Mouse (Mus musculus) layer of hippocampus, adult 9-11 months (tissue): ENCODE results near the gene Kifc1.
"Not testable (repeated sequence)": the region's sequence is repeated elsewhere in the genome, so short reads cannot be mapped to it uniquely, and the experiment has no call there.

ENCODE experiments used
- DNase-seq: peaks from one replicate; pipeline ENCODE4 v3.0.0; 2022

Gene Kifc1

DNA sequence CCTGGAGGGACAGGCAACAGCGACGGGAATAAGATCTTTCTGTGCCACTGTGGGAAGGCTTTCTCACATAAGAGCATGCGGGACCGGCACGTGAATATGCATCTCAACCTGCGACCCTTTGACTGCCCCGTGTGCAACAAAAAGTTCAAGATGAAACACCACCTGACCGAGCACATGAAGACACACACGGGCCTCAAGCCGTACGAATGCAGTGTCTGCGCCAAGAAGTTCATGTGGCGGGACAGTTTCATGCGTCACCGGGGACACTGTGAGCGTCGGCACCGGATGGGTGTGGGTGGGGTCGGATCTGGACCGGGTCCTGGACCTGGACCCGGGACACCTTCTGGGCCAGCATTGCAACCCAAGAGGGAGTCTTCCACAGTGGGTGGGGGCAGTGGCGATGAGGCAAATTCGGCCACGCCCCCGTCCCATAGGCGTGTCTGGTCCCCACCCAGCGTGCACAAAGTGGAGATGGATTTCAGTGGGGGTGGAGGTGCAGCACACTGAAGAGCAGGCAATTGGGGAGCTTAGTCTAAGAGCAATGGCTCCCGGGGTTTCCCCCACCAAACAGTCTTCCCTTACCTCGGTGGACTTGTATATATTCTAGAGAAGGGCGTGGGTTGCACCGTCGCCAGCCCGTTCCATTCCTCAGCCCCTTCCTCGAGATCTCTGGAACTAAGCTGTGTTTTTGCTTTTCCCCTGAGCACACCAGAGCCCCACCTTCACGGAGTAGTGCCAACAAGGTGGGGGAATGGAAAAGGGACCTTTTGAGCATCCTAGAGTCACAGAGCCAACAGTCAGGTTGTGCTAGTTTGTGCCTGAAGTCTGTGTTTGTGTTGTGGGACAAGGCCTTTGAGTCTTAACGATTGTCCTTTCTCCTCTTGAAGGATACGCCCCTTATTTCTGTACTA is 28.1 kb upstream of the Kifc1 start:
- DNase-seq: no peak

DNA sequence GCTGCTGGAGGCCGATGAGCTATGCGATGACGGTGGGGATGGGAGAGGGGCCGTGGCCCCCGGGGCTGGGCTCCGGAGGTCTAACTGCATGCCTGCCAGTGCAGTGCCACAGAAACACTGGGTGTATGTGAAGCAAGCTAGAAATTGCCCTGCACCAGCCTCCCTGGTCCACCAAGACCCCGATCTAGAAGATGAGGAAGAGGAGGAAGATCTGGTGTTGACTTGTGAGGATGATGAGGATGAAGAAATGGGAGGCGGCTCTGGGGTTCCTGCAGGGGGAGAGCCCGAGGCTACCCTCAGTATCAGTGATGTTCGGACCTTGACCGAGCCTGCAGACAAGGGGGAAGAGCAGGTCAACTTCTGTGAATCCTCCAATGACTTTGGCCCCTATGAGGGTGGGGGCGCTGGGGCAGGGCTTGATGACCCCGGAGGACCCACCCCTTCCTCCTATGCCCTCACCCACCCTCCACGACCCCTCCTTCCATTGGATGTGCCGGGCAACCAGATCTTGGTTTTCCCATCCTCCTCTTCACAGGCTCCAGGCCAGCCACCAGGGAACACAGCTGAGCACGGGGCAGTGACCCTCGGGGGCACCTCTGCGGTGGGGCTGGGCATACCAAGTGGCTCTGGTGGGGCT is 27.3 kb upstream of the Kifc1 start:
- no peak for DNase-seq

DNA sequence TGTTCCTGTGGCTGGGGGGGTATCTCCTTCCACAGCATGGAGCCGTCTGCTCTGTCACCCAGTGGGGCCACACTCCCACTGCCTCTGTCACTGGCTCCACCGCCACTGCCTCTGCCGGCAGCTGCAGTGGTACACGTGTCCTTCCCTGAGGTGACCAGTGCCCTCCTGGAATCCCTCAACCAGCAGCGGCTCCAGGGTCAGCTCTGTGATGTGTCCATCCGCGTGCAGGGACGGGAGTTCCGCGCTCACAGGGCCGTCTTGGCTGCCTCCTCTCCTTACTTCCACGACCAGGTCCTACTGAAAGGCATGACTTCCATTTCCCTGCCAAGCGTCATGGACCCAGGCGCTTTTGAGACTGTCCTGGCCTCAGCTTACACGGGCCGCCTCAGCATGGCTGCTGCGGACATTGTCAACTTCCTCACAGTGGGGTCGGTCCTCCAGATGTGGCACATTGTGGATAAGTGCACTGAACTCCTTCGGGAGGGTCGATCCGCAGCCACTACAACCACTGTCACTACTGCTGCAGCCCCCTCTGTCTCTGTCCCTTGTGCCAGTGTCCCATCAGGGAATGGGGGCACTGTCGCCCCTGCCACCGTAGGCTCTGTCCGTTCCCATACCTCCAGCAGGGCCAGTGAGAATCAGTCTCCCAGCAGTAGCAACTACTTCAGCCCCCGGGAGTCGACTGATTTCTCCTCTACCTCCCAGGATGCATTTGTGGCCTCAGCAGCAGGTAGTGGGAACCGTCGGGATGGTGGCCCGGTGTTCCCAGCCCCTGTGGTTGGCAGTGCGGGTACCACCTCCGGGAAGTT is 26.6 kb upstream of the Kifc1 start:
- DNase-seq: no peak

DNA sequence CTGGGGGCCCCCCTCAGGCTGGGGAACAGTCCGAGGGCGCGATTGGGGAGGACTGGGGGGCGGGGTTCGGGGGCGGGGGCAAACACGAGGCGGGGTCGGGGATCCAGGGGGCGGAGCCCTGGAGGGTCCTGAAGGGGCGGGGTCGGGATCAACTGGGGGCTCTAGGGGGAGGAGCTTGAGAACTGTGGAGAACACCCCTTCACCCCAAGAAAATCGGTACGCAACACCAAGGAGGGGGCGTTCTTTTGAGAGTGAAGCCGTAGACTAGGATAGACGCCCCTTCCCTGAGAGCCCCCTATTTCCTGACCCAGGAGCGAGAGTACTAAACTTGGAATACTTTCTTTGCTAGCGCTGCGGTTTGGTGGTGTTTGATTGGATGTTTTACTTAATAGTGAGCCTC is 25.8 kb upstream of the Kifc1 start:
- no peak for DNase-seq

DNA sequence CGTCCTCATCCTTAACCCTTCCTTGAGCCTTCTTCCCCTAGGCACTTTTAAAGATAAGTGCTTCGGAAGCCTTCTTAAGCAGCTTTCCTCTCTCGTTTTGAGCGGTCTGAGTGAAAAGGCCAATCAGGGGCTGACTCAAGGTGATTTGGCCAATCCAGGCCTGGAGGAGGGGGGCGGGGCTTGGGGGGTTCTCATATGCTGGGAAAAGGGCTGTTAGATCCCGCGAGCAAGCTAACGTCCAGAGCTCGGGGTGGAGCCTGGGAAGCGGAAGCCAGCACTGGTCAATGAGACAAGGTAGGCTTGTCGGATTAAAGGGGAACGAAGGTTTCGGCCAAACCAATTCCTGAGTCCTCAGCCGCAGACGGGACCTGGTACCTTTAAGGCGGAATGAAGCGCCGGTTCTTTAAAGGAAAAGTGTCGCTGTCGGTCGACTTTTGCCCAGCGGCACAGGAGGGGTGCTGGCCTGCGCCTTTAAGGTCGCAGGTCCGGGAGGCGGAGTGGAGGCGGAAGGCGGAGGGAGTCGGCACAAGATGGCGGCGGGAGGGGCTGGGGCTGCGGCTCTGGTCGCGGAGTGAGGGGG is 25.3 kb upstream of the Kifc1 start, which contains the start of the genes Tapbp and Zbtb22:
Gene Tapbp (plus strand): TSS at position 229 of the 580 bp plus-strand sequence.
Gene Zbtb22 (plus strand): TSS at position 234 of the 580 bp plus-strand sequence.
- peak; percentile 97 for DNase-seq

DNA sequence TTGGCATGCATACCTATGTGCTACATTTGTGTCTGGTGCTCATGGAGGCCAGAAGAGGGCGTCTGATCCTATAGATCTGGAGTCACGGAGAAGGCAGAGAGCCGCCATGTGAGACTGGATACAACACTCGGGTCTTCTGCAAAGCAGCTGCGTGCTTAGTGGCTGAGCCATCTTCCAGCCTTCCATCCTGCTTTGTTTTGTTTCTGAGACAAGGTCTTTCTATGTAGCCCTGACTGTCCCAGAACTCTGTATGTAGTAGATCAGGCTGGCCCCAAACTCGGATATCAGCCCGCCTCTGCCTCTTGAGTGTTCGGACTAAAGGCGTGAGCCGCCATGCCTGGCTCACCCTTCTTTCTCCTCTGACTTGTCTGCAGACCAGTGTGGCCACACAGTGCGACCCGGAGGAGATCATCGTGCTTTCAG is 24.5 kb upstream of the Kifc1 start:
- DNase-seq: no peak

DNA sequence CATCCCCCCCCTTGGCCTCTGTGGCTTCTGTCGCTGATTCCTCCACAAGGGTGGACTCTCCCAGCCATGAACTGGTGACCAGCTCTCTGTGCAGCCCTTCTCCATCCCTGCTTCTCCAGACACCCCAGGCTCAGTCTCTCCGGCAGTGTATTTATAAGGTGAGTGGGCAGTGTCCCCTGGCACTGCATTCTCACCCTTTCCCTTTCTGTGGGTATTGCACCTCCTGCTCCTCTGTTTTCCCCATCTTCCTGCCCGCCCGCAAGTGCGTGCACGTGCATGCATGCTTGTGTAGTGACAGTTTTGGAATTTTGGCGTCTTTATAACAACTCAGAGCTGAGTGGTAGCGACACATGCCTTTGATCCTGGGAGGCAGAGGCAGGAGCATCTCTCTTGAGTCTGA is 23.4 kb upstream of the Kifc1 start:
- DNase-seq: no peak

DNA sequence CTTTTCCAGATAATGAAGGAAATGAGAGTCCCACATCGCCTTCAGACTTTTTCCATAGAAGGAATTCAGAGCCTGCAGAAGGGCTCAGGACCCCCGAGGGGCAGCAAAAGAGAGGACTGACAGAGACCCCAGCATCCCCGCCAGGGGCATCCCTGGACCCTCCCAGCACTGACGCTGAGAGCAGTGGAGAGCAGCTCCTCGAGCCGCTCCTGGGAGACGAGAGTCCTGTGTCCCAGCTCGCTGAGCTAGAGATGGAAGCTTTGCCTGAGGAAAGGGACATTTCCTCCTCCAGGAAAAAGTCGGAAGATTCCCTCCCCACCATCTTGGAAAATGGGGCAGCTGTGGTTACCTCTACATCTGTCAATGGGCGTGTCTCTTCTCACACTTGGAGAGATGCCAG is 22.8 kb upstream of the Kifc1 start:
- DNase-seq: no peak

DNA sequence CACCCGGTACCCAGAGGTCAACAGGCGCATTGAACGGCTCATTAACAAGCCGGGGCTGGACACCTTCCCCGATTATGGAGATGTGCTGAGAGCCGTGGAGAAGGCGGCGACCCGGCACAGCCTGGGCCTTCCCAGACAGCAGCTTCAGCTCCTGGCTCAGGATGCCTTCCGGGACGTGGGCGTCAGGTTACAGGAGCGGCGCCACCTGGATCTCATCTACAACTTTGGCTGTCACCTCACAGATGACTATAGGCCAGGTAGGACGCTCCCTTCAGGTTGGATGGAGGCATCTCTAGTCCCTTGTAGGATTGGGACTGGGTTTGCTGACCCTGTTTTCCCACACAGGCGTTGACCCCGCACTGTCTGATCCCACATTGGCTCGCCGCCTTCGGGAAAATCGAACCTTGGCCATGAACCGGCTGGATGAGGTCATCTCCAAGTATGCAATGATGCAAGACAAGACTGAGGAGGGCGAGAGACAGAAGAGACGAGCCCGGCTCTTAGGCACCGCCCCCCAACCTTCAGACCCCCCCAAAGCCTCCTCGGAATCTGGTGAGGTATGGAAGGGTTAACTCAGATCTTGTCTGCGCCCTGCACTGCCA is 21.5 kb upstream of the Kifc1 start:
- DNase-seq: no peak

DNA sequence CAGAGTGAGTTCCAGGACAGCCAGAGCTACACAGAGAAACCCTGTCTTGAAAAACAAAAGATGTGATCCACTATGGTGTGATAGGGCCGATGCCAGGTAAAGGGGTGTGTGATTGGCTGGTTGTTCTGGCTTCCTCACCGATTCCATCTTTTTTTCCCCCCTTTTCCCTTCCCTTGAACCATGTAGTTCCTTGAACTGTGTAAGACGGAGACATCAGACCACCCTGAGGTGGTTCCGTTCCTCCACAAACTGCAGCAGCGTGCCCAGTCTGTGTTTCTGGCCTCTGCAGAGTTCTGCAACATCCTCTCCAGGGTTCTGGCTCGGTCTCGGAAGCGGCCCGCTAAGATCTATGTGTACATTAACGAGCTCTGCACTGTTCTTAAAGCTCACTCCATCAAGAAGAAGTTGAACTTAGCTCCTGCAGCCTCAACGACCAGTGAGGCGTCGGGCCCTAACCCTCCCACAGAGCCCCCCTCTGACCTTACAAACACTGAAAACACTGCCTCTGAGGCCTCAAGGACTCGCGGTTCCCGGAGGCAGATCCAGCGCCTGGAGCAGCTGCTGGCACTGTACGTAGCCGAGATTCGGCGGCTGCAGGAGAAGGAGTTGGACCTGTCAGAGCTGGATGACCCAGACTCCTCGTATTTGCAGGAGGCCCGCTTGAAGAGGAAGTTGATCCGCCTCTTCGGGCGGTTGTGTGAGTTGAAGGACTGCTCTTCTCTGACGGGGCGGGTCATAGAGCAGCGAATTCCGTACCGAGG is 20.8 kb upstream of the Kifc1 start:
- no peak for DNase-seq

DNA sequence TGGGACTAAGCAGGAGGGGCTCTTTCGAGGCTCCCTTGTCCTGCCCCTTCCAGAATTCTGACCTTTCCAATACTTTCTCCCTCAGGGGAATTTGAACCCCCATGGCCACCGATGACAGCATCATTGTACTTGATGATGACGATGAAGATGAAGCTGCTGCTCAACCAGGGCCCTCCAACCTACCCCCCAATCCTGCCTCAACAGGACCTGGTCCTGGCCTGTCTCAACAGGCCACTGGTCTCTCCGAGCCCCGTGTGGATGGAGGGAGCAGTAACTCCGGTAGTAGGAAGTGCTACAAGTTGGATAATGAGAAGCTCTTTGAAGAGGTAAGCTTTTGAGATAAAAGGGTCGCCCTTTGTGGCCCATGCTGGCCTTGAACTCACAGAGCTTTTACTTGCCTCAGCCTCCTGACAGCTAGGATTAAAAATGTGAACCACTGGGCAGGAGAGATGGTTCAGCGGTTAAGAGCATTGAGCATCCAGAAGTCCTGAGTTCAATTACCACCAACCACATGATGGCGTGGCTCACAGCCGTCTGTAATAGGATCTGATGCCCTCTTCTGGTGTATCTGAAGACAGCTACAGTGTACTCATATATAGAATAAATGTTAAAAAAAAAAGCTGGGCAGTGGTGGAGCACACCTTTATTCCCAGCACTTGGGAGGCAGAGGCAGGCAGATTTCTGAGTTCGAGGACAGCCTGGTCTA is 20.0 kb upstream of the Kifc1 start:
- no peak for DNase-seq

DNA sequence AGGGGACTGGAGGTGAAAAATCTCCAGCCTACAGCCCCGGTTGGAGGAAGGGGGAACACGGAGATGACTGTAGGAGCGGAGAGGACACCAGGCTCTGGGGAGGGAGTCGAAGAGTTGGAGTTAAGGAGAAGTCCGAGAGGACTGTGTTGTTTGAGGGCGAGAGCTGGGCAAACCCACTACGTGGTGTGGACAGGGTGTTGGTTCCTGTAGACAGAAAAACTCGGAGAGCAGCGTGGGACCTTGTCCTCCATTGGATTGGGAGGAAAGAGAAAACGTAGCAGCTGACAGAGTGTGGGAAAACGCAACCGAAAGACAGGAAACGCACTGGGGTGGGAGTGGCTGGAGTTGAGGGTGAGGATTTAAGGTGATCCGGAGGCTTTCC is 19.4 kb upstream of the Kifc1 start:
- no peak for DNase-seq

DNA sequence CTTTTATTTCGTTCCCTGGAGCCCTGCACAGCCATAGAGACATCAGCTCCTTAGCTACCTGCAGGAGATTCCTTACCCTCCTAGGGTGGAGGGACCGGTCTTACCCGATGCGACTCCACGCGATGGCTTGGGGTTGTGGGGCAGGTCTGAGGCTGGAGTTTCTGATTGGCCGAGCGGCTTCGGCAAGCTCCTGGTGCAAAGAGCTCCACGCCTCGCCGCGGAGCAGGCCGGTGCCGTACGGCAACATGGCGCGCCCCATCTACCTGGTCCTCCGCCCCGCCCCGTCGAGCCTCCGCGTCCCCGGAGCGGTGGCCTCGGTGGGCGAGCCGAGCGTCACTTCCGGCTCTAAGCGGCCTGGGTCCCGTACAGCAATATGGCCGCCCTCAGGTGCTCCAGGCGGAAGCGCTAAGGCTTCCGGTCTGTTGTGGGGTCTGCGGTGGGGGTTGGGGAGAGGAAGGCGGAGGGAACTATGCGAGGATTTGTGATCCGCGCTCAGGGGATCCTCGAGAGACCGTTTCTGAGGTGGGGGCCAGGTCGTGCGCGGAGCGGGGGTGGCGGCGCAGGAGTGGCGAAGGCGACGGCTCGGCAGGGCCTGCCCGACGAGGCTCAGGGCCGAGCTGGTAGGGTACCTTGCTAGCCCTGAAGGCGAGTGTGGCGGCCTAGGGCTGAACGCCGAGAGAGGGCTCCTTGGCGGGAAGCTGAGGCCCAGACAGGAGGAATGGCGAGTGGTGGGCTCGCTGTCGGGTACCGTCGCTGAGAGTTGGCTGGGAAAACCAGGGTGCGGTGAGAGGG is 18.8 kb upstream of the Kifc1 start, which contains the start of gene Daxx:
Gene Daxx (plus strand): TSS at position 338 of the 792 bp plus-strand sequence.
- DNase-seq: peak; percentile 99

DNA sequence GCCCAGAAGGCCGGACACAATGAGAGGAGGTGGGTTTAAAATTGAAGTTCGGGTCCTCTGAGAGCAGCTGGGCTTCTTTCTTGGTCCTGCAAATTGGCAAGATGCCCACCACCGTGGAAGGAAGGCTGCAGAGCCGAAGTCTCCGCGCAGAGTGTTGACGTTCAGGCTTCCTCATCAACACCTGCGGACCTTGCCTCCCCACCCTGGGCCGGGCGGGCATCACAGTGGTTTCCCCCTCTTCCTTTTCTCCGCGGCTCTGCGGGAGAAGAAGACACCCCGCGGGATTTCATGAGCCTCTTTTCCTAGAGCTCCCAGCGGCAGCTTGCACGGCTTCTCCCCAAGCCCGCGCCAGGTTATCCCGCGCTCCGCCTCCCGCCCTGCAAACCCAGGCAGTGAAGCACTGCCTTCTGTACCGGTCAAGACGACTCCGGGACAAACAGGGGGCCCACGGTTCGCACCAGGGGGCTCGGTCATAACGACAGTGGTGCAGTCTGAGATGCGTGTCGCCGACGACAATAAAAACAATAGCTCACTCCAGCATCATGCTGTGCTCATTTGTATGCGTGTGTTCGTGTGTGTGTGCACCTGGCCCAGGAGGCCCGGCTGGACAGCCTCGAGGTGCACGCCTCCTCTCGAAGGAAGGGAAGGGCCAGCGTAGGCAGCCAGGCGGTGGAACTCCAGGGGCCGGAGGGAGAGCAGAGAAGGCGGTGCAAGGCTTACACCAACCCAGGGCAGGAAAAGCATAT is 18.0 kb upstream of the Kifc1 start:
- DNase-seq: peak; percentile 65

DNA sequence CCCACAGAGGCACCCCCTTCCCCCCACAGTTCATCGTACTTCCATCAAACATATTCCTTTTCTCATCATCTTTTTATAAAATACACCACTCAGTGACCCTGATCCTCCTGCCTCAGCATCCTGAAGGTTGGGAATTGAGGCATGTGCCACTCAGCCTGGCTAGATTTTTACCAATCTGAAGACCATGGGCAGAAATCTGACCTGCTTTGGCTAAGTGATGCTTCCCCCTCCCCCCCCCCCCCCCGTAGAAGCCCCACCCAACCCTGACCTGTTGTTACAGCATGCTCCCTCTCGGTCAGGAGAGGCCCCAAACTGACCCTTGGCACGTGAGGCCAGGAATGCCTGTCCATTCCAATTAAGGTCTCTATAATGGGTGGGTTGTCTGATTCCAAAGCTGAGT is 14.4 kb upstream of the Kifc1 start, which contains the start of gene Platr17:
Gene Platr17 (plus strand): TSS at position 301 of the 400 bp plus-strand sequence.
- not testable (repeated sequence) for DNase-seq

DNA sequence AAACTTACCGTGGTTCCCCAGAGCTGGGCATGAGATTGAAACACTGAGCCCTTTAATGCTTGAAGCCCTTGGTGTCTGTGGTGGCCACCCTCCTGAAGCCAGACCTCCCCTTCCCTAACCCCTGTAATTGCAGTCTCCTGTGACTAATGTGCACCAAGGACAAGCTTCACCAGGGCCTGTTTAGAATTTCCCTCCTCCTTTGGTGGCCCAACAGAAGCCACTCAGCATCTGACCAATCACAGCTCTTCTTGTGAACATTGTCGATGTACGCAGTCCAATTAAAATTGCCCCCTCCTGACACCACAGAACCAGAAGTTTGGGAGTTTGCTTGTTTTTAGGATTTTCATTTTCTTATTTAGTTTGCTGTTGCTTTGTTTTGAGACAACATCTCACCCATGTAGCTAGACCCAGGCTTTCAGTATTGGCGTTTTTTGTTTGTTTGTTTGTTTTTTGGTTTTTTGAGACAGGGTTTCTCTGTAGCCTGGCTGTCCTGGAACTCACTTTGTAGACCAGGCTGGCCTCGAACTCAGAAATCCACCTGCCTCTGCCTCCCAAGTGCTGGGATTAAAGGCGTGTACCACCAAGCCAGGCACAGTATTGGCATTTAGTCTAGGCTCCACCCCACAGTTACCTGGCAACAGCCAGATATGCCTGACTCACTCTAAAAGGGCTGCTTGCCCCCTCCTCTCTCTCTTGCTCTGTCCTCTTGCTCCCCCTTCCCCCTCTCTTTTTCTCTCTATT is 13.6 kb upstream of the Kifc1 start:
- DNase-seq: not testable (repeated sequence)

DNA sequence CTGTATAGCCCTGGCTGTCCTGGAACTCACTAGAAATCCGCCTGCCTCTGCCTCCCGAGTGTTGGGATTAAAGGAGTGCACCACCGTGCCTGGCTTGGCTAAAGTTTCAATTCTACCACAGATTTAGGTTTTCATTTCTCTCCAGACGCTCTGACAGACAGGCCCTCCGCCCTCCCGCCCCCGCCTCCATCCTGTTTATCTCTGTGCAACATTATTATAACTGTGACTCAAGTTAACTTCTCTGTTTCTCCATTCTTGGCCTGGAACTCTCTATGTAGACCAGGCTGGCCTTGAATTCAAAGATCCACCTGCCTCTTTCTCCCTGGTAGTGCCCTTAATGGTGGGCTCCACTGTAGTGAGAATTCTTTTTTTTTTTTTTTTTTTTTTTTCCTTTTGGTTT is 12.0 kb upstream of the Kifc1 start:
- no peak for DNase-seq

DNA sequence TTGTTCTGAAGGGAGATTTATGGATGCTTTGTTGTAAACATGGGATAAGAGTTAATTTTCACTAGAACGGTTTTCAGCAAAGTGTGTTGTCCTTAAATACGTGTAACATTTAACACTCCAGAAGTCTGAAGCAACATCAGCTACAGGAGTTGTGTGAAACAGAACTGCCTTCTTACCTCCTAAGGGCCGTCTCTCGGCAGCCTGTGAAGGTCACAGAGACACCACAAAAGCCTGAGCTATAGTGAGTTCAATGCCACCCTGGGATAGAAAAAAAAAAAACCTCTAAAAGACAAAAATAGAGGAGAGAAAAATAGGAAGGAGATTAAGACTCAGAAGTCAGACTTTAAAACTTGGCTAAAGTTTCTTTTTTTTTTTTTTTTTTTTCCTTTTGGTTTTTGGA is 11.6 kb upstream of the Kifc1 start:
- no peak for DNase-seq

DNA sequence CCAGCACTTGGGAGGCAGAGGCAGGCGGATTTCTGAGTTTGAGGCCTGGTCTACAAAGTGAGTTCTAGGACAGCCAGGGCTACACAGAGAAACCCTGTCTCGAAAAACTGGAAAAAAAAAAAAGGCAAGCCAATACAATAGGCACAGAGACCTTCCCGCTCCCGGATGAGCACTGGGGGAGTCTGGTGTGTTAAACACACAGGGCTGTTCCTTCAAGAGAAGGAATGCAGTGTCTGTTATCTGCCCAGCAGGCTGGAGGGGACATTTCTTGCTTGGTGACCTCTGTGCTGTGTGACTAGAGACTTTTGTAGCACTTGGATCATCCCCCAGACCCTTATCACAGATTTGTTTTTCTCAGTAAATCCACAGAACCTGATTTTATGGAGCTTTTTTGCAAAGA is 11.2 kb upstream of the Kifc1 start:
- no peak for DNase-seq
